Mouse (Mus musculus) neural tube, embryonic 10.5 days (tissue): ENCODE measurements around the gene Arhgef3.

Experiments
- DNase-seq: peaks from one replicate; pipeline ENCODE4 v3.0.0-alpha.2; 2017; ENCODE audit warnings: low spot score; ENCODE audit errors: extremely low spot score

Gene Arhgef3

DNA sequence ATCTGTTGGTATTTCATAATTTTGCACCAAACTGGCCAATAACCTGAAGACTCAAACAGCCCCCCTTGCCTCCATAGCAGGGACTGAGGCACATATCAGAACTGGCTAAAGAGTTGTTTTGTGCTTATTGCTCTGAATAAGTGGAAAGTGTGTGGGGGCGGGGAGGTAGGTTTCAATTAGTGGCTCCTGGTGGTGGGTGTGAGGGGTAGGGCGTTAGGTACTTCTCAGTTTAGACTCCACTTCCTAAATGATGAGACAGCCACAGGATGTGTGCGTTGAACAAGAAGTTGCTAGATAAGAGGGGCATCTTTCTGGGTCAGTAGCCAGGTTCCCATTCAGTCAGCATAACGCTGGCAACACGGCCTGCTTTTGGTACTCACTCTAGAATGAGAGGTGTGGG lies 153.4 kb downstream of the Arhgef3 start:
- no peak for DNase-seq

DNA sequence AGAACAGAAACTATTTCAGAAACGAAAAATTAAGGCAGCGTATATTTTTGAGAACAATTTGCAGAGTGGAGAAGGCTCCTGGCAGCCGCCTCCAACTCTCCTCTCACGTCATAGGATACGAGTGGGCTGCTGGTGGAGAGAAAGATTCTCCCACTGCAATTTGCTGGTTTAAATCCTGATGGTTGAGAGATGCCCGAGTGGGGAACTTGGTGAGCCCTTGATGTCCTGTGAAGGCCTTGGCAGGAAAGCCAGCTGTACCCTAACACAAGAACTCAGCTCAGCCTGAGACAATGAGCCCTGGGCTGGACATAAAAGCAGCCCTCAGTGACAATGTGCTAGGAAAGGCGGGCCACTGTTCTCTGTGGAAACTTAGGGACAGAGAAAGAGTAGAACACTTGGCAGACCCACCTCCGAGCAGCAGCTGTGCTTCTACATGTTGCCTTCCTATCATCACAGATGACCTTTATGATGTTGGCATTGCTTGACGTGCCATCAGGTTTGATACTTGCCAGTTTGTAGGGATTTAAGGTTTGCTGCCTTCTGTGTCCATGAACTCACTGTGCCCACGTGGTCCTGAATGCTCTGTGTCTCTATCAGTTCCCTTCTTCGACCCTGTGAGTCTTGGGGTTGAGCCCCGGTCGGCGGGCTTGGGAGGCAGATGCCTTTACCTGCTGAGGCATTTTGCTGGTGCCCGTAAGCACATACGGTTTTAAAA lies 154.4 kb downstream of the Arhgef3 start:
- DNase-seq: no peak

DNA sequence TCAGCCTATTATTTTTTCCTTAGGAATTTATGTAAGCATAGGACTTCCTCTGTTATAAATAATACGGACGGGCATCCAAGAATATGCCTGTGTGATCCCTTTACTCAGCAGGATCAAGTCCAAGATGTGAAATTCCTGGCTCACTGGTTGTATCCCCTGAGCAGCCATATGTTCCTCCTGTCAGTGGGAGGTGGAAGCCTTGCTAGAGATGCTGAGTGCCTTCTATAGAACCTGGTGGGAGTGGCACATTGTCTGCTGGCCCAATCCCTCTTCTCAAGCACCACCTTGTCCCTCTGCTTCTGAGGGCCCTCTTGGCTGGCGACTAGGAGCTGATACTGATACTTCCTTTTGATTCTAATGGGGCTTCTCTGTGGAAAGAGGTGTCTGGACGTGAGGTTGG lies 155.1 kb downstream of the Arhgef3 start:
- DNase-seq: no peak

DNA sequence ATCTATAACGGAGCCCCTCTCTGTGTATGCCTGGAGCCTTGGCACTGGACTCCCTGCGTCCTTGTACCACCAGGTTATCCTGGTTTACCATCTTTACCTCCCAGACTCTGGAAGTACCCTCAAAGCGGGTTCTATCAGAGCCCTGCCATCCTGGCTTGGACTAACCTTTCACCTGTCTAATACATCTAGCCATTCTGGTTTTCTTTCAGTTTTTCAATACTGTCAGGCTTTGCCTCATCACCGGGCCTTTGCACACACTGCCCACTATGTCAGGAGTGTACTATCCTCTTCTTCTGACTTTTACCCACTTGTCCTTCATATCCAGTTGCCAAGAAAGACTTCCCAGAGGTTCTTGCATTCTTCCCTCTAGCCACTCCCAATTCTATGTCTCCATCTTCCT lies 155.8 kb downstream of the Arhgef3 start:
- DNase-seq: no peak

DNA sequence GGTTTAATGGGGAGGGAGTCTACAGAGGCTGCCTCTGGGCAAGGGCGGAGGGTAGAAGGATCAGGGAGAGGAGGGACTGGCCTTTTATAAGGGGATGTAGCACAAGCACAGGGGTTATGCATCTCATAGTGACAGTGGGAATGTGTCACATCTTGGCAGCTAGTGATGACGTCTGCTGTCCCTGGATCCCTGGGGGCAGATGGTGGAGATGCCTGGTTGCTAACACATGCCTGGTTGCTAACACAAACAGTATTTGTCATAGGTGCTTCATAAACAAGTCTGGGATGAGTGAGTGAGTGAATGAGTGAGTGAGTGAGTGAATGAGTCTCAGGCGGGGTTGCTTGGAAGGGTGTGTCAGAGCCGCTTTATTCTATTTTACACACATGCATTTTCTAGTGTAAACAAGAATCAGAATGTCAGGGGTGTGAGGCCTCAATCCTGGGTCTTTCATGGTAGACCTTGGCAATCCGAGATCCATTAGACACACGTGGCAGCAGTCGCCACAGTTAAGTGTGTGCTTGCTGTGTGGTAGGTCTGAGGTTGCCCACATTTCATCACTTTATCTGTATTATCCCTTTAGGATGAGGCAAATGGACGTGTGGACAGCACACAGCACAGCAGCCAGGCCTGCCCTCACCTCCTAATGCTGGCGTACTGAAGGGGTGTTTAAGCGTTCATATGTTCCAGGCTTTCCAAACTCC lies 156.8 kb downstream of the Arhgef3 start:
- DNase-seq: no peak

DNA sequence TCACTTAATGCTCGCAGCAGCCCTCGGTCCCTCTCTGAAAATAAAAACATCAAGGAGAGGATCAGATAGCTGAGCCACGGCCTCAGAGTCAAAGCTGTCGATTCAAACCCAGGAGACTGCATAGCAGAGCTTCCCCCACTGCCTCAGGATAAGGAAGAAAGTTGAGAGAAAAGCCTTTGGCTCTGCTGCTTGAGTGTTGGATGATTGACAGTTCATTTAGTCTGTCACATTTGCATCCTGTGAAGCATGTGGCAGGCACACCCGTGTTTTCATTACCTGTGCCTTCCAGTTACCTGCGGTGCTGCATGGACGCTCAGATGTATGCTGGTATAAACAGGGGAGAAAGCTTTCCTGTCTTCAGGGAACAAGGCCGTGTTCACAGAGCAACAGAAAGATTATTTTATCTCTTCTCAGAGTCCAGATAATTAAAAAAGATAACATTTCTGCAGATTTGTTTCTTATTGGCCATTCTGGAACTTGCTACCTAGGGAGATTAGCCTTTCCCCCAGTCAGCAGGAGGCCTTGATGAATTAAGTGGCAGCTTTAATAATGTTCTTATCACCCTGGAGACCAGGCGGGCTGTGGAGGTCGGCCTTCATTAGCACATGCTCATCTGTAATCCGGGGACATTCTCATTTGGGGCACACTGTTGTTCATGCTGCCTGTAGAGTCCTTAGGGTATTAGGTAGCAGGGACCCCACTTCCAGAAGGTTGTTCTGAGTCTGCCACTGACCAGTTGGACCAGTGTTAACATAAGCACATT lies 157.6 kb downstream of the Arhgef3 start:
- DNase-seq: no peak

DNA sequence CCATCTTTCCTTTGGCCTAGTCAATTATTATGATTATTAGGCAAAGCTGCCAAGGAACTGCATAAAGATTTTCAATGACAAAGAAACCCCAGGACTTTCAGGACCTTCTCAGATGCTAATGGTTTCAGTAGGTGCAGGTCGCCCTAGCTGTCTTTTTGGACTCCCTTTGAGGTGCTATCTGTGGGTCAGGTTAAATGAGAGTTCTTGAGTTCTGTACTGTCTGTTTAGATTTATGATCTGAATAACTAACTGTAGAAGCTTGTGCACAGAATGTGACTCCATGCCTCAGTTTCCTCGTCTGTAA lies 158.1 kb downstream of the Arhgef3 start:
- no peak for DNase-seq

DNA sequence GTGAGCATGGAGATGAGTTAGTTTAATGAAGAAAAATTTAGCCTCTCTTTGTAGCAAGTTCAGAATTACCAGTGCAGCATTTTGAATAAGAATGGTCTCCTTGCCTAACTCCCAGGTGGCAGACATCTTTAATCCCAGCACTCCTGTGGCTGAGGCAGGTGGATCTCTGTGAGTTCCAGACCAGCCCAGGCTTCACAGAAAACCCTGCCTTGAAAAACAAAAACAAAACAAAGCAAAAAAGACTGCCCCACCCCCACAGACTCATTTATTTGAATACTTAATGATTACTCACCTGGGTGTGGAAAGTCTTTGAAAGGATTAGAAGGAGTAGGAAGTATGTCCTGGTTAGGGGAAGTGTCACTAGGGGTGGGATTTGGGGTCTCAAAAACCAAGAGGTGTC lies 158.5 kb downstream of the Arhgef3 start:
- no peak for DNase-seq

DNA sequence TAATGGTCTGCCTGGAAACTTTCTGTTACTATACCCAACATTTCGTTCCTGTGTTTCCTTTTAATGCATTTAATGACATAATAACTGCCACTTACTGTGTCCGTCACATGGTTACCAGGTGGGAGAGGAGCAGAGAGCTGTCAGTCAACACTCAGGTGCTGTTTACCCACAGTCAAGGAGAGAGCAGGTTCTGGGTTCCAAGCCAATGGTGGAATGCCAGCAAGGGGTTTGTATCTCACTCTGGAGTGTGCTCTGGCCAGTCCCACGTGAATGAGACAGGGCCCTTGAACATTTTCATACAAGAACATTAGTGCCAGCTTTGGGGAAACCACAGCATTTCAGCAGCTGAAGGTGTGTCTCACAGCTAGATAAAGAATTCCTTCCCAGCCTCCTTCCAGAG lies 162.6 kb downstream of the Arhgef3 start:
- no peak for DNase-seq

DNA sequence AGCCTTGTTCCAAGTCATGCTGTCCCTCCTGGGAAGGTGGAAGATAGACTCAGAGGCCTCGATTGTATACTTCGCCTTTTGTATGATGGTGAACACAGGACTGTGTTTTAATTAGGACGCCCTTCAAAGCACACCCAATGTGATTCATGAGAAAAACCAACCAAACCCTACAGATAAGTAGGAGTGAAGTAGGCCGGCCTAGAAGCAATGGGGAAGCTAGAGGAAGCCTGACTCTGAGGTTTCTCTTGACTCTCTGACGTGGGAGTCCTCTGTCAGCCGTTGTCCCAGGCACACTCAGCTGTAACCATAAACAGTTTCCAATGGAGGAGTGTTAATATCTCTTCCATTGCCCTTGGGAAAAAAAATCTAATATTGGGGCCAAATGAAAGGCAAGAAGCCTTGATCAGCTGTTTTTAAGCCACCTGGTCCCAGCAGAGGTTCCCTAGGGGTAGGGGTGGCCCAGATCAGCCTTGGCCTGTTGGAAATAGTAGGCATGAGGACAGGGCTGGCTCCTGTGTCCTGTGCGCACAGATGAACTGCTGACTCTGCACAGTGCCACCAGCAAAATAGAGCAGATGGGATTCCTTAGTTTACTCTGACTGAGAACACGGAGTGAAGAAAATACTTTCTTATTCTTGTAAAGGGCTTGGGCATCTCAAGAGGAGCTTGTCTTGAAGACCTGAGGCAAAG lies 165.6 kb downstream of the Arhgef3 start:
- DNase-seq: no peak

DNA sequence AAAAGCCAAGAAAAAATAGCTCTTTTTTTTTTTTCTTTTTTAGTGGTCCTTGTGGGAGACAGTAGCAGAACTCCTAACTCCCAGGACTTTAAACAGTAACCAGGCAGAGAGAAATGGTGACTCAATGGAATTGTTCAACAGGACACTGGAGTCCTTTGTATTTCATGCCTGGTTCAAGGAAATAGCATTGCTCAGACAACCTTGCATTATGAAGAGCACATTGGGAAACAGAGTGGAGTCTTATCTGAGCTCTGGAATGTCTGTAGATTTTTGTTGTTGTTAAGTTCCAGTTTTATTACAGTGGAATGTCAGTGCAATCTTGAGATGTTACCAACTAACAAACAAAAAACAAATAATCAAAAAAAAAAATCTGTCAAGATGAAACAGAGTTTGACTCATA lies 169.3 kb downstream of the Arhgef3 start:
- DNase-seq: no peak

DNA sequence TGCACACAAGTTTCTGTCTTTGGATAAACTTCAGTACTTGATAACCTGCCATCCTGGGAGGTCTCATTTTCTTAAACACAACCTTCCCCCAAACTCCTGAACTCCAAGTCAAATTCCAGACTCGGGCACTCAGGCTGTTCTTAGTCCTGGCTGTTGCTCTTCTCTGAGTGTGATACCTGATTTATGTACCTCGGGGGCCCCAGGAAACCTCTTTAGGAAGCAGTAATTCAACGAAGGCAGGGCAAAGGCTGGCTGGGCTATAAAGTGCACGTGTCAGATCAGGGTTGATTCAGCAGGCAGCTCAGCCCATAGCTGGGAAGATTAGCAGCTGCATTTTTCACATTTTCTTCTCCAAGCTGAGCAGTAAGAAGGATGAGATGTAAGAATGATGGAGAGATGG lies 171.5 kb downstream of the Arhgef3 start:
- DNase-seq: peak; percentile 43

DNA sequence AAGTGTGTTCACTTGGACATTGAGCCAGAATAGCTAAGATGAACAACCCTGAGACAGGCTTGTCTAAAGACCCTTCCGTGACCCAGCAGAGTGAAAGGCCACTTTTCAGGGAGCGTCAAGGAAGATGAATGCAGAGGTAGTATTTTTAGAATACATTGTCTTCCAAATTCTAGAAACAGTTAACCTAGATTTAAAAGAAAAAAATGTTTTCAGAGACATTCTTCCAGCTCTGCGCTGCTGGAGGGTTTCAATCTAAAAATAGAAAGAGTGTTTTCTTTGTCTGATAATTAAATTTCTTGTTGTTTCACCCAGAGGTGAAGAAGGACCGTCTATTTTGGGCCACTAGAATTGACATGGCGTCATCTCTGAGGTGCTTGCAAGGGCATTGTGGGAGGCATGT lies 174.4 kb downstream of the Arhgef3 start:
- no peak for DNase-seq

DNA sequence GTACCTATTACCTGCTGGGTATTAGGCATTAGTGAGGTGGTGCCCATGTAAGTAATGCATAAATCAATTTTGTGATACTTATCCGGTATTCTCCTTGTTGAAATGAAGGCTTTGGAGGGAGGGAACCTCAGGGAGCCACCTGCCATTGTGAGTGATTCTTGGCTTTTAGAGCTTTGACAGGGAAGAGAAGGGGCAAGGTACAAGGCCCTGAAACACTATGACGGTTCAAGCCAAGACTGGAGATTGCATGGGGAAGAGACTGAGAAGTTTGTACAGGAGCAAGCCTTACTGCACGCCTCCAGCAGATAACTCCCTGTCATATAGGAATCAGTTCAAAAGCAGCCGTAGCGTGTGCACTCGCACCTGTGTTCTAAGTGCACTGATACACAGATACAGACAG lies 177.4 kb downstream of the Arhgef3 start:
- DNase-seq: no peak

DNA sequence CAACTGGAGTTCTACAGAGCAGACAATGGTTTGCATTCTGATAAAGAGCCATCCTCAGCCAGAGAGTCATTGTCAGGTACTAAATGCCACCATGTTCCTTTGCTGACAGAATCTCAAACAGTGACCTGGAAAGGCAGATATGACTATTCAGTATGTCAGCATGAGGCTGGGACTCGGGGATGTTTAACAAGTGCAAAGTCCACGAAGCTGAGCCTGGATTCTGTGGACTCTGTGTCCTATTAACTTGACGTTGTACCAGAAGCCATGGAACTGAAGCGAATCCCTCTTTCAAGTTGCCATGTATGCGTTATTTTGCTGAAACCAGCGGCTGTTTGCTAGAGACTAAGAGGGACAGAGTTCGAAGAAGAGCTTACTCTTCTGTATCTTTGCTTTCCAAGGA lies 181.1 kb downstream of the Arhgef3 start:
- no peak for DNase-seq

DNA sequence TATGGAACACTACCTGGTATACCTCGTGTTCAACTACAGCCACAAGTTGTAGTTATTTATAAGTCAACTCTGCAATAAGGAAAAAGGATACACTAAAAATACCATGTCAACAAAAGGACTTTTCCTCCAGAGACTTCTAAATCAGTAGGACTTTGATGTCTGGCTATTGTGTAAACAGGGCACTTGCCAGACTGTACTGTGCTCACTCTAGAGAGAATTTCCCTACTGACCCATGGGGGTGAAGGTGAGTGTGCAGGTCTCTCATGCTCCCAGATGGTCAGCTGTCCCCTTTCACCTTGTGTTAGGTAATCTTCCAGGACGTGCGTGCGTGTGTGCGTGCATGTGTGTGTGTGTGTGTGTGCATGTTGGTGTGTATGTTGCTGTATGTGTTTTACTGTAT lies 182.3 kb downstream of the Arhgef3 start:
- DNase-seq: no peak

DNA sequence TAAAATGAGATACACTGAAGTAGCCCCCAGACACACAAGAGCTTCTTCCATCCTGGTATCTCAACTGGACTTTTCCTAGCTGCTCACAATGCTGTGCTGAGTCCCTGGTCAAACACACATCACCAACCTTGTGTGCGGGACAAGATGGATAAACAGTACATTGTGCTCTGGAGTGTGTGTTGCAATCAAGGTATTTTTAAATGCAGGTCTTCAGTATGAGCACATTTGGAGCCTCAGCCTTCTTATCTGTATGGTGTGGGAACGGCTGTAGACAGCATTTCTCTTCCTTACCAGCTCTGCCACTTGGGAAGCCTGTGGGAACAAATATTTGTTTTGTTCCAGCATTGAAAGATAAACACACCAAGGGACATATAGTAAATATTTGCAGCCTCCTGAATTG lies 184.2 kb downstream of the Arhgef3 start:
- DNase-seq: no peak

DNA sequence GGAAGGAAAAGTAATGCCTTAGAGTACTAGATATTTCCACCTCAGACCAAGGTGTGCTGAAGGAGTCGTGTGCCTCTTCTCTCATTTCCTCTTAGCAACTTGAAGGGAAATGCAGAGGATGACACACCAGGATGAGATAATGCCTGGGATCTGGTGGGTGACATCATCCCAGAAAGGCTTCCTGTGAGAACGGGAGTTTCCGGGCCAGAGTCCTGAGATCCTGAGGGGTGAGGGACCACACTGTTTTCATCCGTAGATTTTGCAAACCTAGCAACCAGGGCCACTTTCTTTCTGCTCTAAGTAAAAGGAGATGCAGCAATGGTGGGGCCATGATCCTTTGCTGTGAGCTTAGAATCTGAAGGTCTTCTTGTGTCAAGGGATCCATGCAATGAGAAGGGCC lies 185.0 kb downstream of the Arhgef3 start:
- DNase-seq: no peak

DNA sequence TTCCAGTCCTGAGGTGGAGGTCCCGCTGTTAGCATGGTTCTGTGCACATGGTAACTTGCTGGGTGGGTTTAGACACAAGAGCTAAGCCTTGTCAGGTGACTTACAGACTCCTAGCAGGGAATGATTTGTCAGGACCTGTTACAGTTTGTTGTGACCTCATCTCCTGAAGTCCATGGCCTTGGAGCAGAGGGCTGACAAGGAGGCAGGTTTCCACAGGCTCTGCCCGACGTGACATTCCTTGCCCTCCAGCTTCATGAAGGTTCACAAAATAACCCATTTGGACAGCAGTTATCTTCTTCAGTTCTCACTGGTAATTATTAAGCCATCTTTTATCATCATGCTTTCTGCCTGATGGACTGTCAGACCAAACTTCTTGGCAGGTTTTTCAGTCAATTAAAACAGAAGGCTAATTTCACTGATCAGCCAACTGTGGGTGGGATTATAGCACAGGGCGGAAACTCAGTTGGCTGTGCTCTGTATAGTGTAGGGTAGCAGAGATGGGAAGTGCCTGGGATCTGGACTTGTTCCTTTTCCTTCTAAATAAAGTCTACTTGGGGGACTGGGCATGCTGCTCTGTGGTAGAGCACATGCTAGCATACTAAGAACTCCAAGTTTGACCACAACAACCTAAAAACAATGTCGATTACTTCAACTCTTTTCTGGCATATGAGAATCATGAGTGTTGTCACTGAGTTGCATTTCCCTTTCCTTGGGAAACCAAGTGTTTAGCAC lies 187.2 kb downstream of the Arhgef3 start:
- no peak for DNase-seq

DNA sequence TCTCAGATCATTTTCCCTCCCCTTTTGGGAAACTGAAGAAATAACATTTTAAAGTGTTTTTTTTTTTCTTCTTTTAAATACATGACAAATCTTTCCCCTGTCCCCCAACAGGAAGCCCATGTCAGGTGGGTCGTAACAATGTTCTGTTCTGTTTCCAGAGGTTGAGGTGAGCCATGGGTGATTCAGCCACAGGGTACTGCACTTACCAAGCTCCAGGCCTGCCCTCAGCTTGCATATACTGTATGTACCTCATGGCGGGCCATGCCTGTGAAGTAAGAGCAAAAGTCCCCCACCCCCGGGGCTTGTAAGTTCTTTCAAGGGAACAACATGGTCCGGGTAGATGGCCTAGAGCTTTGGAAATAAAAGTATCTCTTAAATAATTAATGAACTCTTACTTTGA lies 188.6 kb downstream of the Arhgef3 start:
- DNase-seq: no peak

DNA sequence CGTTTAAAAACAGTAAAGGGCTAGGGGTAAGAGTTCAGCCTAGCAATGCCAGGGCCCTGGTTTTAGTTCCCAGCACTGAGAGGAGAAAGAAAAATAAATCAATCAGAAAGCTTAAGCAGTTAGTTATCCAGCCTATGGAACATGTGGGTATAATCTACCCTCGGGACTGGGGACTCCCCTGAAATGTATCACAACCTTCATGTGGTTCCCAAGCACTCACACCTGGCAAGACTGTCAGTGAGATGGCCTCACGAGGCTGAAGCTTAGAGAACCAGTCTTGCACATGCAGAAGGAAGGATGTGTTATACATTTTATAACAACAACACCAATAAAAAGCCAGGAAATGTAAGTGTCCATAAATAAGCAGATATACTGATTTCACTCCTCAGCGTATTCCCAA lies 189.7 kb downstream of the Arhgef3 start:
- no peak for DNase-seq

DNA sequence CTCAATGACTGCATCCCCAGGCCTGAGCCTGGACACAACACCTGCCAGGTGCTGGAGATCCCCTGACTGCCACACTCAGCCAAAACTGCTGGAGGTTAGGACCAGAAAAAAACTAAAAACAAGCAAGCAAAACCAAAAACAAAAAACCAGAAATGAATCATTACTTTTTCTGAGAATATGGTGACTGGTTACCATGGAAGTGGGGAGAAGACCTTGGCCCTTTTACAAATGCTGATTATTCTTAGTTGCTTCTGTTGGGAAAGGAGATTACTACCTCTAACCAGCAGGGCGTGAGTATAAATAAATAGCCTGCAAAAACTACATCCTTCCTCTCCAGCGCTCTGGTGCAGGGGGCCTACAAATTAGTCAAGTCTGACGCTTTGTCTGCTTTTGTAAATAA lies 194.1 kb downstream of the Arhgef3 start:
- DNase-seq: no peak
